Mouse (Mus musculus) limb, embryonic 10.5 days (tissue): Measurements from ENCODE around the gene Rbms2. TPM values are rescaled to one million over a fixed set of nuclear protein-coding genes. Genes with fewer than 3 reads are reported as not detected.
"Not testable (repeated sequence)": the region's sequence is repeated elsewhere in the genome, so short reads cannot be mapped to it uniquely, and the experiment has no call there.

Experiments used
- DNase-seq: peaks from one replicate; pipeline ENCODE4 v3.0.0-alpha.2; 2017; ENCODE audit warnings: low spot score
- H3K27ac ChIP-seq: fragments of 300-500 bp; sonication (generic); 2 replicates; pipeline ENCODE4 v1.5.1; 2016; ENCODE audit warnings: mild to moderate bottlenecking
- H3K27me3 ChIP-seq: fragments of 300-500 bp; sonication (generic); 2 replicates; pipeline ENCODE4 v1.6.1; 2016; ENCODE audit warnings: low read depth, mild to moderate bottlenecking; ENCODE audit not compliant: poor library complexity, severe bottlenecking
- H3K36me3 ChIP-seq: fragments of 300-500 bp; sonication (generic); 2 replicates; pipeline ENCODE4 v1.6.1; 2016; ENCODE audit warnings: mild to moderate bottlenecking, moderate library complexity
- H3K4me1 ChIP-seq: fragments of 300-500 bp; sonication (generic); 2 replicates; pipeline ENCODE4 v1.6.1; 2016
- H3K4me3 ChIP-seq: fragments of 300-500 bp; sonication (generic); 2 replicates; pipeline ENCODE4 v1.5.1; 2016; ENCODE audit warnings: mild to moderate bottlenecking, moderate library complexity
- H3K9me3 ChIP-seq: fragments of 300-500 bp; sonication (generic); replicated peaks from 2 replicates; pipeline ENCODE4 v1.6.1; 2016; ENCODE audit warnings: mild to moderate bottlenecking
- WGBS: fragments of 180-500 bp; shearing (Covaris S2); methylation state at CpG from one replicate; pipeline ENCODE4 v1.1.7; 2016; 5-methylcytosine and 5-hydroxymethylcytosine counted together
- polyA plus RNA-seq: library from polyadenylated mRNA; unstranded; fragments of >200 nt; fragmentation: Nextera tagmentation; extraction: Ambion mirVana; gene quantifications from 2 replicates; pipeline ENCODE4 v1.2.1, GENCODE M21; 2016

Gene Rbms2
- polyA plus RNA-seq, 1 experiment from 2014 or later: 32.5 TPM

- peak within 1 kb of the TSS; percentile 86 for H3K4me3 ChIP-seq
- peaks cover 42% of the 10 kb centered on the region for H3K36me3 ChIP-seq
- H3K27ac ChIP-seq: peak within 1 kb of the TSS; percentile 90
- H3K27me3 ChIP-seq: no peaks in the 10 kb centered on the region
- H3K4me1 ChIP-seq: peaks cover 55% of the 10 kb centered on the region
- H3K9me3 ChIP-seq: no peaks in the 10 kb centered on the region
- WGBS: 3% methylated on average over 20 of the region's 20 CpGs
- peak; percentile 55 for DNase-seq
Observed at GRCm38 (mm10) chr10:128091564-128092505, 88.3 kb downstream of the Rbms2 start, which contains the start of gene Baz2a. TSS of gene Baz2a (plus strand) at chr10:128091577.

GRCm38 (mm10) chr10:128090651-128091563 lies 89.2 kb downstream of the Rbms2 start:
- peaks cover 51% of the 10 kb centered on the region for H3K36me3 ChIP-seq
- 9% methylated on average over 14 of the region's 14 CpGs for WGBS

GRCm38 (mm10) chr10:128089842-128090241 lies 90.3 kb downstream of the Rbms2 start:
- DNase-seq: no peak
- Histone ChIP-seq H3K9me3 (no peaks in the 10 kb centered on the region), H3K27ac (no peak overlapping the region), H3K27me3 (no peaks in the 10 kb centered on the region), H3K36me3 (peaks cover 62% of the 10 kb centered on the region), H3K4me1 (peaks cover 43% of the 10 kb centered on the region), H3K4me3 (no peak overlapping the region)
- WGBS: 81% methylated on average over 5 of the region's 5 CpGs

More at GRCm38 (mm10) chr10:128090651-128091563, 89.2 kb downstream of the Rbms2 start:
- Histone ChIP-seq H3K27me3 (no peaks in the 10 kb centered on the region), H3K9me3 (no peaks in the 10 kb centered on the region), H3K4me1 (peaks cover 49% of the 10 kb centered on the region), H3K27ac (peak overlapping the region; percentile 90), H3K4me3 (peak overlapping the region; percentile 86)
- peak; percentile 83 for DNase-seq

GRCm38 (mm10) chr10:128088181-128088580 lies 91.9 kb downstream of the Rbms2 start:
- 96% methylated on average over 5 of the region's 5 CpGs for WGBS
- no peak for DNase-seq
- no peaks in the 10 kb centered on the region for H3K9me3 ChIP-seq
- no peak overlapping the region for H3K27ac ChIP-seq
- H3K36me3 ChIP-seq: peaks cover 75% of the 10 kb centered on the region
- H3K27me3 ChIP-seq: no peaks in the 10 kb centered on the region
- H3K4me1 ChIP-seq: peaks cover 30% of the 10 kb centered on the region
- H3K4me3 ChIP-seq: no peak overlapping the region

GRCm38 (mm10) chr10:128087216-128087615 lies 92.9 kb downstream of the Rbms2 start:
- Histone ChIP-seq H3K36me3 (peaks cover 75% of the 10 kb centered on the region), H3K4me1 (peaks cover 24% of the 10 kb centered on the region)
- not testable (repeated sequence) for H3K27ac ChIP-seq, H3K9me3 ChIP-seq, H3K27me3 ChIP-seq, H3K4me3 ChIP-seq, DNase-seq
- WGBS: 89% methylated on average over 2 of the region's 2 CpGs

- H3K36me3 ChIP-seq: peaks cover 75% of the 10 kb centered on the region
- no peak overlapping the region for H3K27ac ChIP-seq
- WGBS: 86% methylated on average over 6 of the region's 6 CpGs
- DNase-seq: no peak
- H3K4me3 ChIP-seq: no peak overlapping the region
- no peaks in the 10 kb centered on the region for H3K9me3 ChIP-seq
- H3K4me1 ChIP-seq: peaks cover 23% of the 10 kb centered on the region
- no peaks in the 10 kb centered on the region for H3K27me3 ChIP-seq
Observed at GRCm38 (mm10) chr10:128086391-128086790, 93.7 kb downstream of the Rbms2 start.

- 6% methylated on average over 3 of the region's 3 CpGs for WGBS
- Histone ChIP-seq H3K27me3 (no peaks in the 10 kb centered on the region), H3K27ac (peak overlapping the region; percentile 95), H3K9me3 (no peaks in the 10 kb centered on the region), H3K4me3 (peak overlapping the region; percentile 79), H3K36me3 (peaks cover 57% of the 10 kb centered on the region), H3K4me1 (peaks cover 14% of the 10 kb centered on the region)
- DNase-seq: no peak
Observed at GRCm38 (mm10) chr10:128084160-128084559, 95.9 kb downstream of the Rbms2 start.

GRCm38 (mm10) chr10:128083688-128084087 lies 96.4 kb downstream of the Rbms2 start:
- peaks cover 52% of the 10 kb centered on the region for H3K36me3 ChIP-seq
- DNase-seq: peak; percentile 42
- peak overlapping the region; percentile 95 for H3K27ac ChIP-seq
- H3K4me1 ChIP-seq: peaks cover 14% of the 10 kb centered on the region
- peak overlapping the region; percentile 79 for H3K4me3 ChIP-seq
- H3K9me3 ChIP-seq: no peaks in the 10 kb centered on the region
- no peaks in the 10 kb centered on the region for H3K27me3 ChIP-seq
- WGBS: under 1% methylated on average over 22 of the region's 22 CpGs

- Histone ChIP-seq H3K4me3 (peak within 1 kb of the TSS; percentile 79), H3K36me3 (peaks cover 48% of the 10 kb centered on the region), H3K27ac (peak within 1 kb of the TSS; percentile 95), H3K27me3 (no peaks in the 10 kb centered on the region), H3K4me1 (peaks cover 14% of the 10 kb centered on the region), H3K9me3 (no peaks in the 10 kb centered on the region)
- DNase-seq: peak; percentile 90
- WGBS: under 1% methylated on average over 34 of the region's 34 CpGs
Observed at GRCm38 (mm10) chr10:128082880-128083421, 97.1 kb downstream of the Rbms2 start, which contains the start of gene Atp5b. TSS of gene Atp5b (plus strand) at chr10:128083273.

GRCm38 (mm10) chr10:128082477-128082808 lies 97.7 kb downstream of the Rbms2 start:
- Histone ChIP-seq H3K4me1 (peaks cover 14% of the 10 kb centered on the region), H3K9me3 (no peaks in the 10 kb centered on the region), H3K36me3 (peaks cover 48% of the 10 kb centered on the region), H3K27me3 (no peaks in the 10 kb centered on the region), H3K4me3 (peak overlapping the region; percentile 79), H3K27ac (peak overlapping the region; percentile 95)
- WGBS: 22% methylated on average over 9 of the region's 9 CpGs
- DNase-seq: no peak

- no peaks in the 10 kb centered on the region for H3K27me3 ChIP-seq
- H3K4me3 ChIP-seq: peak overlapping the region; percentile 79
- WGBS: 68% methylated on average over 6 of the region's 6 CpGs
- H3K9me3 ChIP-seq: no peaks in the 10 kb centered on the region
- peaks cover 48% of the 10 kb centered on the region for H3K36me3 ChIP-seq
- DNase-seq: no peak
- peaks cover 14% of the 10 kb centered on the region for H3K4me1 ChIP-seq
- H3K27ac ChIP-seq: no peak overlapping the region
Observed at GRCm38 (mm10) chr10:128081807-128082476, 98.2 kb downstream of the Rbms2 start.
